Mouse (Mus musculus): ENCODE results near the gene Clp1.
"Not testable (repeated sequence)": the region's sequence is repeated elsewhere in the genome, so short reads cannot be mapped to it uniquely, and the experiment has no call there.

Clp1 gene

DNA sequence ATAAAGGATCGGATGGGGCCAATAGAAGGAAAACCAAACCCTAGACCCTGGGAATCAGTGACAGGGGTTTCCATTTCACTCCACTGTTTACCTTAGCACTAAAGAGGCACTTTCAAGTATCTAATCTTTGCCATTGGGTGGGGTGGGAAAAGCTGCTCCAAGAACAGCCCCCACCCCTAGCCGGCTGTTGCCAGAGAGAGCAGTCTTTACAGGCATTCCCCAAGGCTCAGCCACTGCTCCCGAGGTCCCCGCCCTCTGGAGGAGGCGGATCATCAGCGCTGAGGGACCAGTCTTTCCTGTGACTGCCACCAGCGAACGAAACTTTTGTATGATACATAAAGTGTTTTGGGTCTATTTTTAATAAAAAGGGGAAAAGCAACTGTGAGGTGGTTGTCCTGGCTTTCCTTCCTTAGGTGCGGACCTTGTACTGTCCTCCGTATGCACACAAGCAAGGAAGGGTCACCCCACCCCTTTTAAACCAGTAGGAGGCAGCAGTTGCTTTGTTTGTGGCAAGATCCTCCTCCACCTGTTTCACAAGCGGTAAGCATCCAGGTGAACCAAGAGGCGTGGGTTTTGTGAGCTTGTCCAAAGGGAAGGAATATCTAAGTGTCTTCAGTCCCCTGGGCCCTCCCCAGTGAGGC is 11.2 kb upstream of the Clp1 start:
- peak; percentile 20 for DNase-seq (ENCODE audit: low read depth, low spot score)

DNA sequence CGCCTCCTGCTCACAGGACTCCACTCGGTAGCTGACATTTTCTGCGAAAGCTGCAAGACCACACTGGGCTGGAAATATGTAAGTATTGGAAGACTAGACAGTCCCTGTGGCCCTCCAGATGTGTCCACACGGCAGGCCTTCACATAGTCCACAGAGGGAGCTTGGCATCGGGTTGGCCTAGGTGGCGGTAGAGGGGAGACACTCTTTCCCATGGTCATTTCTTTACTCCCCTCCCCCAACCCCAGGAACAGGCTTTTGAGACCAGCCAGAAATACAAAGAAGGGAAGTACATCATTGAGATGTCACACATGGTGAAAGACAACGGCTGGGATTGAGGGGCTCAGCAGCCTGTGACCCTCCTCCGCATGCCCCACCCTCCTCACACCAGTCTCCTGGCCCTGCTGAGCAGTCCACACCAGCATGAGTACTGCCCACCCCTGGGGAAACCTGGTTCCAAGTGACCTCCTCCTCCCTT is 10.3 kb upstream of the Clp1 start:
- DNase-seq (ENCODE audit: low read depth, low spot score) = no peak

DNA sequence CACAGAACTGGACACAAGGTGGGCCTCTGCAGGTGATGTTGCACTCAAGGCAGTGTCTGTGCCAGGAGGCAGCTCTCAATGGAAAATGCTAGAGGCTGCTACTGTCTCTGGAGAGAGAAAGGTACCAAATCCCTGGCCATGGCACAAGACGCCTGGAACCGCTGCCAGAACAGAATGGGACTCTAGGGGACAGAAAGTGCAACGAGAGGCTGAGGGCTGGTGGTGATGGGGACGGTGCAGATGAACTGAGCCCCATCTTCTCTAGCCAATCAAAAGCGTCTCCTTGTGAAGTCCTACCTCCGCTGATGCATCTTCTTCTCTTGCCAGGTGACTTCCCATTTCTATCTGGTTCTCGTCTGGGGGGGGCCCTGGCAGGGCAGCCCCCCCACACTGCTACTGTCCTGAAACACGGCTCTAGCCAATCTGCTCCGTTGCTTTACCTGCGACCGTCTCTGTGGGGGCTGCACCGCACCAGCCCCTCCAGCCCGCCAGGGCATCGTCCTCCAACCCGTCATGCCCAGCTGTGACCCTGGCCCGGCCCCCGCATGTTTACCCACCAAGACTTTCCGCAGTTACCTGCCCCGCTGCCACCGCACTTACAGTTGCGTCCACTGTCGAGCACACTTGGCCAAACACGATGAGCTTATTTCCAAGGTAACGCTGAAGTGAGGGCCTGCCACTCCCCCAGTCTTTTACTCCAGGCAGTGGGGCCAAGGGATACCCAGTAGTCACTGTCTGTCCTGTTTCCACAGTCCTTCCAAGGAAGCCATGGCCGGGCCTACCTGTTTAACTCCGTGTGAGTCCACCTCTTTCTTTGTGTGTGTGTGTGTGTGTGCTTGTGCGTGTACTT is 9.4 kb upstream of the Clp1 start:
- no peak for DNase-seq (ENCODE audit: low read depth, low spot score)

DNA sequence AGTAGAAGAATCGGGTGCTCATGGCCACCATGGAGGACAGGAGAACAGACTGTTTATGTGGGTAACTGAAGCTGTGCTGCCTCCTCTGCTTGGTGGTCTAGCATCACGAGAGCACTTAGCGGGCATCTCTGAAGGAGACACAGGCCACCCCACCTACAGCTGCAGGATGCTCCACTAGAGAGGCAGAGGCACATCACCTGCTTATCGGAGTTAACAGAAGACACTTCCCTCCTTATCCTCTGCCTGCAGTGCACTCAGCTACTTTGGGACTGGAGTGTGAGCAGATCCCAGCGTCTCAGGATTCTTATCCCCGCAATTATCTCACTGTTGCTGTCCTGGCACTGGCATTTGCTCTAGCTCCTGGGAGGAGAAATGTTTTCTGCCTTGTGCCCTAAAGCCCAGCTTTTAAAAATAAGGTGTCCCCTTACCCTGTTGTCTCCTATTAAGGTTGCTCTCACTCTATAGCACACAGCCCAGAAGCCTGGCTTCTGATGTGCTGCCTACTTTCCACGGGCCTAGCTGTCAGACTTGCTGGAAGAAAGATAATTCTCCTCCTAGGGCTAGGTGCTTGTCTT is 8.3 kb upstream of the Clp1 start:
- DNase-seq (ENCODE audit: low read depth, low spot score) = no peak

DNA sequence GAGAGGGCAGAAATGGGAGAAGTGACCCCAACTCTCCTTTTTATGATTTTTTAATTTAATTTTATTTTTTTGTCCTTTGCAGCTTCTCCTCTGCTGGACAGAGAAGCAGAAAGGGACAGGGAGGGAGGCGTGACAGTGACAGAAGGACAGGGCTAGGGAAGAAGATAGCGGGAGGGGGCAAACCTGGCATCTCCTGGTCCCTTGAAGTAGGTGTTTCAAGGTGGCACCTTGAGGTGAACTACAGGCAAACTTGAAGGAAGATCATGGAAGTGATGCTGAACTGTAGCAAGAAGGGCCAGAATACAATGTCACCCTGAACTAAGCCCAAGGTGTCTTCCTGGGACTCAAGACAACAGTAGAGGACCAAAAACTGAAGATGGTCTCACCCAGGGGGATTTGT is 7.8 kb upstream of the Clp1 start:
- DNase-seq (ENCODE audit: low read depth, low spot score) = no peak

DNA sequence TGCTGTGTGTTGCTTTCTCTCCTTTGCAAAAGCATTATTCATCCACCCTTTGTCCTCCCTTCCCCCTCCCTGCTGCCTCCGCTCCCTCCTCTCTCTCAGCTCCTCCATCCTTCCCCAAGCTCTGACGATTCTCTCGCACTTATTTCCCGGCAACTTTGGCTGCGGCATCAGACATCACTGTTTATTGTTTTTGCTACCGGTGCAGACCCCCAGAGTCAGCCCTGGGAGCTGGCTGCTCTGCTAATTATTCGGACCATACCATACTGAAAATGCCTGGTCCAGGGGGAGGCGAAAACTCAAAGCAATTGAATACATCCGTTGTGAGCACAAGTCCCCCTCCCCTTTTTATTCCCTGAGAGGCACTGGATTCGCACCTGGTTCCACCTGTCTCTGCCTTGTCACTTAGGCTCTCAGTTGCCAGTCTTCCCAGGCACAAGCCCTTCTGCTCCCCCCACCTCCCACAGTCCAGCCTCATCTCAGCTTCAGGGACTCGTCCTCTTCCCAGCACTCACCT is 7.3 kb upstream of the Clp1 start:
- DNase-seq (ENCODE audit: low read depth, low spot score) = no peak

DNA sequence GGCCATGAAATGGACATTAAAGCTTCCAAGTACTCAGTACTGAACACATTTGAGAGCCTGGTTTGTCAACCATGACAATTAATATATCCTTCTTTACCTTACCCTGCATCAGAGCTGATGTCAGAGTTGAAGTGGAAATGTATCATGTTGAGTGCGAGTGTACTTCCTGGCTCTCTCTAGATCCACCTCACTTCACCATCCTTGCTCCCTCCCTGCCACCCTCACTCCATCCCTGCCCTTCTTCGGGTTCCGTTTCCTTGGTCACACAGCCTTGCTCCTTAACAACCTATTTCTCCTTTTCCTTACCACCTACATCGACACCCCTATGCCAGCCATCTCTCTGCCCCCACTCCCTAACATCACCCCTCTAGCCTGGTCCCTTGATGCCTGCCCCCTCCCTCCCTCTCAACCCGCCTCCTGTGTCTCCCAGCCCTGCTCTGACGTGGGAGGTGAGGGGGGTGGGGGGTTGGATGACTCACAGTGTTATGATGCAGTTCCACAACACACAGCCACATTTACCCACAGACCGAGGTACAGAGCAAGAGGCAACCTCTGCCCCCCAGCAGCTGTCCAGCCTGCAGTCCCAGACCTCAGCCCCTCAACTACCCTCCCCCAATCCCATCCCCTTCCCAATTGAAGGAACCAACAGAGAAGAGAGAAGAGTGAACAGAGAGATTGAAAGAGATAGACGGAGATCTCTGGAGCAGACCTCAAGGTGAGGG is 6.6 kb upstream of the Clp1 start, which contains the start of gene Ypel4:
Gene Ypel4 (plus strand): TSS at position 480 of the 722 bp plus-strand sequence.
- DNase-seq (ENCODE audit: low read depth, low spot score) = peak; percentile 65

DNA sequence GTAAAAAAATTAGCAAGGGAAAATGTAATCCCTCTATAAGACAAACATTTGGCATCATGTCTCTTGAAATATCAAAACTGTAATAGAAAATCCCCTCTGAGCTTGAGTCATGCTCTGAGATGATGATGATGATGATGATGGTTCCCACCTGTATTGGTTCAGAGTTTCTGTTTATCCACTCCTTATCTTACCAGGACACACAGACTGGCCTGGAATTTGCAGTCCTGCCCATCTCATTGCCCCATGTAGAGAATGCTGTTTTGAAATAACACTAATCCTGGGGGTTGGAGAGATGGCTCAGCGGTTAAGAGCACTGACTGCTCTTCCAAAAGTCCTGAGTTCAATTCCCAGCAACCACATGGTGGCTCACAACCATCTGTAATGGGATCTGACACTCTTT is 5.2 kb upstream of the Clp1 start:
- DNase-seq (ENCODE audit: low read depth, low spot score) = no peak

DNA sequence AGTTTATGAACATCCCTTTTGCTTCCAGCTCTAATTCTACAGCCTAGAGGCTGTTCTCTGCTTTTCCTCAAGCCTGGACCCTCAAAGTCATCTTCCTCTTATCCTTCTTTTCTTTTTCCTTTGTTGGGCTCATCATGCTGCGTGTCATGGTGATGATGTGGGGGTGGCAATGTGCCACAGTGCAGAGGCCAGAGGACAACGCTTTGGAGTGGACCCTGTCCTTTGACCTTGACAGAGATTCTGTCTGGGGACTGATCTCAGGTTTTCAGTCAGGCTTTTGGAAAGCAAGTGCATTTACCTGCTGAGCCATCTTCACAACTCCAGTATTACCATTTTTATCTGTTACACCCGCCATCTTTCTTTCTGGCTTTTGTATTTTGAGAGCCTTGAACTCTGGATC is 4.1 kb upstream of the Clp1 start:
- no peak for DNase-seq (ENCODE audit: low read depth, low spot score)

DNA sequence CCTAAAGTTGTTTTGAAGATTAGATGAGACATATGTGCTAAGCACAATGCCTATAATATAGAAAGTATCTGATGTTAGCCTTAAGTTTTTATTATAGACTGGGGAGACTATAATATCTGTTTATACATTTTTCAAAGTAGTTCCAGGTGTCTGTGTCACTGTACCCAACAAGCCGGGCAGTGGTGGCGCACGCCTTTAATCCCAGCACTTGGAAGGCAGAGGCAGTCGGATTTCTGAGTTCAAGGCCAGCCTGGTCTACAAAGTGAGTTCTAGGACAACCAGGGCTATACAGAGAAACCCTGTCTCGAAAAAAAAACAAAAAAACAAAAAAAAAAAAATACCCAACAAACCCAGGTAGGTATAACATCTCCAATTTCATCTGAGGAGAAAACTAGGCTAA is 1.0 kb upstream of the Clp1 start:
- DNase-seq (ENCODE audit: low read depth, low spot score) = not testable (repeated sequence)

DNA sequence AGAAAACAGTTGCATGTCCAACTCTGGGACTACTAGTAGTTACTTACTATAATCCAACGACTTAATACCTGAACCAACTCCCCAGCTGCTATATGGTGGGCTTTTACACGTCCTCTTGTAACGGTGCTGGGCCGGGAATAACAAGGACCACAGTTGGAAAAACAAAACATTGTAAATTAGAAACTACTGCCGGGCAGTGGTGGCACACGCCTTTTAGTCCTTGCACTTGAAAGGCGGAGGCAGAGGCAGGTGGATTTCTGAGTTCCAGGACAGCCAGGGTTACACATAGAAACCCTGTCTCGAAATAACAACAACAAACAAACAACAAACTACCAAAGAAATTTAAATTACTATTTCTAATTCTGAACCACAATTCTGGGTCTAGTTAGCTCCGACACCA is 434 bp downstream of the Clp1 start:
- no peak for DNase-seq (ENCODE audit: low read depth, low spot score)

DNA sequence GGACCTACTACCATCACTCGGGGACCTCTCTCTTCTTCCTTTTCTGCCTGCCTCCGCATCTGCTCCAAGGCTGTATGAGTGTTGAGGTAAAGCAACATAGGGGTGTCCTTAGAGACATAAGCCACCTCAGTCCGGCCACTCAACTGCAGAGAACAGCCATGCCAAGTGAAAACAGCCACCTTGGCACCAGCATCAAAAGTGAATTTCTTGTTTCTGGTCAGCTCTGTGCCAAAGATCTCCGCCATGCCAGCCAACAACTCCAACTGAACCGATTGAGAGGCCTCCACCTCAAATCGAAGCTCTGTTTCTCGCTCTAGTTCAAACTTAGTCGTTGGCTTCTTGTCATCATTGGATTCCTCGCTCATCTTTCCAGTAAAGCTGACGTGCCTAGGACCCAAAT is 1.4 kb downstream of the Clp1 start:
- DNase-seq (ENCODE audit: low read depth, low spot score) = no peak

DNA sequence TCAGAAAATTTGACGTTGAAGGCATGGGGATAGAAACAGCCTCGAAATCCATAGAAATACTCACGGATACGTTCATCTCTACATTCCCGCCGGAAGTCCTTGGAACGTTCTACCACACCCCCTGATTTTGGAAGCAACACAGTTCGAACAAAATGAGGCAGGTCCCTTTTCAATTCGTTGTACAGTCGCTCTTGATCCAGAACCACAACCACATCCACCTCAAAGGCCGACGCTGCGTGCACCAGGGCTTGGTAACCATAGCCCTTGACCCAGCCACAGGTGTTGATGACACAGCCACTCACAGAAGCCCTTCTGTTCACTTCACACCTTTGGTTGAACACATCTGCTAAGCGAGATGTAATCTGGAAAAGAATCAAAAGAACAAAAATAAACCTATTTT is 3.3 kb downstream of the Clp1 start:
- DNase-seq (ENCODE audit: low read depth, low spot score) = no peak

DNA sequence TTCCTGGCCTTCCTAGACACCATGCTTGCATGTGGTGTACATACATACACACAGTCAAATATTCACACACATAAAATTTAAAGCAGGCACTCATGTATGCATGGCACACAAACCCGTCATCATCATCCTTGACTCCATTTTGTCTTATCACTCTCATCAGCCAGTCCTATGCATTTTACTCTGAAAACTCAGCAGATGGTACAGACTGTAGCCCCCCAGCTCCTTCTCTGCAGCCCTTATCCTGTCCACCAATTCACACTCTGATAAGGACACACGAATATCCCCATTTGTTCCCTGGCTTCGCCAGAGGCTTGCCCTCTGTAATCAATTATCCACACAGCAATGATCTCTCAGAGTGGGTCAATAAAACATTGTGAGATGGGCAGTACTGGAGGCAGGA is 6.0 kb downstream of the Clp1 start:
- DNase-seq (ENCODE audit: low read depth, low spot score) = no peak

DNA sequence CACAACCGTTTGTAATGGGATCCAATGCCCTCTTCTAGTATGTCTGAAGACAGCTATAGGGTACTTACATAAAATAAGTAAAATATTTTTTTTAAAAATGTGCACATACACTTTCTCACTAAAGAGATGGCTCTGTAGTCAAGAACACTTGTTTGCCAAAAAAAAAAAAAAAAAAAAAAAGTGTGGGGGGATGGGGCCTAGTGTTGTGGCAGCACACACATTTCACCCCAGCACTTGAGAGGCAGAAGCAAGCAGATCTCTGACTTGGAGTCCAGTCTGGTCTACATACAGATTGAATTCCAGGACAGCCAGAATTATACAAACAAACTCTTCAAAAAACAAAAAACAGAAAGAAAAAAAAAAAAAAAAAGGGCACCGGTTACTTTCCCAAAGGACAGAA is 6.4 kb downstream of the Clp1 start:
- DNase-seq (ENCODE audit: low read depth, low spot score) = no peak

DNA sequence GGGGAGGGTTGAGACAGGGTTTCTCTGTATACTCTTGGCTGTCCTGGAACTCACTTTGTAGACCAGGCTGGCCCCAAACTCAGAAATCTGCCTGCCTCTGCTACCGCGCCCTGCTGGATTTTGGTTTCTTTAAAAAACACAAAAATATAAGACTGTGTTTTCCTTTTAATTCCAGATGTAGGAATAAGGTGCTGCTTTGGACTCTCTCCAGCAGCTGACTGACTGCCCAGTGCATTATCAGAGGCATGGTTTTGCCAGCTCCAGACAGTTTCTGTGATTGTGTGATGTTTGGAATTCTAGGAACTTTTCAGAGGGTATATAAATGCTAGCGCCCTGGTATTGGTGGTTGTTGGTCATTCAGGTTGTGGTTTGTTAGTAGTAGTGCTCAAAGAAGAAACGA is 9.8 kb downstream of the Clp1 start:
- no peak for DNase-seq (ENCODE audit: low read depth, low spot score)

DNA sequence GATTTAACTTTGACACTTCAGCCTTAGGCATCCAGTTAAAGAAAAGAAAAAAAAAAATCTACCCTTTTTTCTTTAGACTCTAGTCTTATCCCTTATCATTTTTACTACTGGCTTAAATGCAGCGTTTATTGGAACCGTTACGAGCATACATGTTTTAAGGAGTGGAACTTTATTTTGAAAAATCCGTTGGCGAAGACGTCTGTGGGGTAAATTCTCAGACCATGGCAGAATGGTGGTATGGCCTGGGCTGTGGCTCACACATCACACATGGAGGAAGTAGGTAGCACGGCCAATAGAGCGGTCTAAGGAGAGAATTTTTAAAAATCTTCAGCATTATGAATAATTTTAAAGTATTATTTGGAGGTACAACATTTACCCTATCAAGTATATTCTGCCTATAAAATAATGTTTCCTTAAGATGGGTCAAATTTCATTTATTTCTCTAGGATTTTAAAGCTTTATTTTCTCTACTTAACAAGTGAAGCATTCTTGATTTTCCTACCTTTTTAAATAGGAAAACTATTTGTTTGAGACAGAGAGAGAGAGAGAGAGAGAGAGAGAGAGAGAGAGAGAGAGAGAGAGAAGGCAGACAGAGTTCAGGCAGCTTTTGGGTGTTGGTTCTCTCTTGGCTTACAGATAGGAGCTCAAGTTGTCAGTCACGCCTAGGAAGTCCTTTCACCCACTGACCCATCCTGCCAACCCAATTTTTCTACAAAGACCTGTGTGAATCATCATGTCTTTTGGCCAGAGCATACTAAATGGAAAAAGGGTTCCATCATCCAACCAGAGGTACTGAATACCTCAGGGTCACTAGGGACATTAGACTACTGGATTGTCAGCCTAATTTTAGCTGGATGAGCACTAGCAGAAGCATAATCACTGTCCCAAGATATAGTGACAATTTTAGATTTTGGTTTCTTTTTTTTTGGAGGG is 10.5 kb downstream of the Clp1 start:
- DNase-seq (ENCODE audit: low read depth, low spot score) = no peak

DNA sequence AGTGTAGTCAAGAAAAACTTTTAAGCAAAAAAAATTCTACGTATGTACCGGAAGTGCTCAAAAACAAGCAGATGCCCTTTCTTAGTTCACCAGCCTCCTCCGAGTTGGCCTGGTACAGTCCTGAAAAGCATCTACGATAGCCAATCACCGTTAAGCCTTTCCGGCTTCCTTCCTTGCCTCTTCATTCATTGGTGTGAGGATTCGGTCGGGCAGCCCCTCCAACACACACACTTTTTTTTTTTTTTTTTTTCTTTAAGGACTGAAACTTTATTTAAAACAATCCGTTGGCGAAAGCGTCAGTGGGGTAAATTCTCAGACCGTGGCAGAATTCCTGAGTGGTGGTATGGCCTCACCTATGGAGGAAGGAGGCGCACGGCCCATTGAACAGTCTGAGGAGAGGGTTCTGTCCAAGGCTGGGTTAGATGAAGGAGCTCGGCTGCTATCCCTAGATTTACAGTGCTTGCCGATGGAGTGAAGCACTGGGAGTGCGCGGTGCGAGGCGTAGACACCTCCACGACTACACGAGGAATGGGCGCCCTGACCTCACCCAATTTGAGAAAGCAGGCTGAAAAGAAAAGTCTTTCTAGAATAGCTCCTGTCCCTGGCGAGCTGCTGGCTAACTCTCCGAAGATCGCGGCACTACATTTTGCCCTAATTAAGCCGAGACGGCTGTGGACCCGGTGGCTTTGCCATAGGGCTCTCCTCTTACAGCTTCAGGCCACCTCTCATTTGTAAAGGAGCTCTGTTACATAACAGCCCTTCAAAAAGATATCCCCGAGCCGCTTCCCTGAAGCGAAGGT is 11.4 kb downstream of the Clp1 start:
- peak; percentile 98 for DNase-seq (ENCODE audit: low read depth, low spot score)

DNA sequence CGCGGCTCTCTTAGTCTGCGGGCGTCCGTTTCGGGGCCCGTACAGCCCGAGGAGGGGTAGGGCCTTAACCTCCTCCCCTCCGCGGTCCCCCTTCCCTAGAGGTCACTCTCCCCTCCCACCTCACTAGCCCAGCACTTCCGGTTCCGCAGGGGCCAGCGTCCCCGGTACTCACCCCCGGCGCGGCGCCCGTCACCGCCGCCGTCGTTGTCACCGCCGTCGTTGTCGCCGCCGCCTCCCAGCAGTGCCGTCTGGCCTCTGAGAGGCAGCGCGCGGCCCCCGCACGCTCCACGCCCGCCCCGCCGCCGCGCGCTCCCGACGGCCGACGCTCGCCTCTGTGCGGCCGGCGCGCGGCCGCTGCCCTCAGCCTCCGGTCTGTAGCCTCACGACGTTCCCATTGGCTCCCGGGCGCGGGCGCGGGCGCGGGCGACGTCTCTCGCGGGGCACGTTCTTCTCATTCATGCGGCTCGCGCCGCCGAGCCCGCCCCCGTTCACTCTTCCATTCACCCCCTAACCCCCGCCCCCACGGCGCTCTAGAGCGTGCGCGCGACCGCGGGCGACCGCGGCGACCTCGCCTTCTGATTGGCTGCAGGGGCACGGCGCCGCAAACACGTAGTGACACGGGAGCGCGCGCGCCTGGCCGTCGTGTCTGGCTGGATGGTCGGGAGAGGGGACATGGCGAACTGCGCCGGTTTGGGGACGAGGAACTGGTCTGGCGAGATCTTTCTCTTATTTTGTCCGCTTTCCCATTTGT is 12.2 kb downstream of the Clp1 start, which contains the start of gene Zdhhc5:
Gene Zdhhc5 (minus strand): TSS at position 370 of the 751 bp plus-strand sequence.
- DNase-seq (ENCODE audit: low read depth, low spot score) = peak; percentile 100
